Mouse (Mus musculus) adrenal gland, adult 18-20 months (tissue): Measurements from ENCODE around the gene Iqcc. TPM values are rescaled to one million over a fixed set of nuclear protein-coding genes. Genes with fewer than 3 reads are reported as not detected.

Source experiments
- DNase-seq, 2 experiments: peaks; one replicate each; pipeline ENCODE4 v3.0.0; 2021 to 2022; ENCODE audit warnings: low spot score in 2 of 2
- long read RNA-seq, 2 experiments: library from polyadenylated mRNA; stranded (forward); transcript quantifications; one replicate each; pipeline ENCODE4 v2.0.0; 2021
- total RNA-seq, 2 experiments: library from RNA; stranded (reverse); gene quantifications; 1 replicate in 1 of 2; 2 replicates in 1 of 2; pipeline ENCODE4 v1.2.3; 2021

Gene Iqcc
- total RNA-seq = 10 to 100 TPM; 27.0 to 28.6 TPM
- long read RNA-seq, experiment 1, partial matches to known transcripts = 0 of 5 reads
- long read RNA-seq, experiment 1, other reads (novel, unspliced or antisense) = 3 of 5 reads
- long read RNA-seq, experiment 2, transcript Iqcc-202 (3 exons, 491 nt) = minor isoform, 6 of 25 reads
- long read RNA-seq, experiment 2, transcript Iqcc-201 (5 exons, 2,639 nt) = major isoform, 9 of 25 reads
- long read RNA-seq, experiment 2, partial matches to known transcripts = 1 of 25 reads
- long read RNA-seq, experiment 2, other reads (novel, unspliced or antisense) = 9 of 25 reads

DNA sequence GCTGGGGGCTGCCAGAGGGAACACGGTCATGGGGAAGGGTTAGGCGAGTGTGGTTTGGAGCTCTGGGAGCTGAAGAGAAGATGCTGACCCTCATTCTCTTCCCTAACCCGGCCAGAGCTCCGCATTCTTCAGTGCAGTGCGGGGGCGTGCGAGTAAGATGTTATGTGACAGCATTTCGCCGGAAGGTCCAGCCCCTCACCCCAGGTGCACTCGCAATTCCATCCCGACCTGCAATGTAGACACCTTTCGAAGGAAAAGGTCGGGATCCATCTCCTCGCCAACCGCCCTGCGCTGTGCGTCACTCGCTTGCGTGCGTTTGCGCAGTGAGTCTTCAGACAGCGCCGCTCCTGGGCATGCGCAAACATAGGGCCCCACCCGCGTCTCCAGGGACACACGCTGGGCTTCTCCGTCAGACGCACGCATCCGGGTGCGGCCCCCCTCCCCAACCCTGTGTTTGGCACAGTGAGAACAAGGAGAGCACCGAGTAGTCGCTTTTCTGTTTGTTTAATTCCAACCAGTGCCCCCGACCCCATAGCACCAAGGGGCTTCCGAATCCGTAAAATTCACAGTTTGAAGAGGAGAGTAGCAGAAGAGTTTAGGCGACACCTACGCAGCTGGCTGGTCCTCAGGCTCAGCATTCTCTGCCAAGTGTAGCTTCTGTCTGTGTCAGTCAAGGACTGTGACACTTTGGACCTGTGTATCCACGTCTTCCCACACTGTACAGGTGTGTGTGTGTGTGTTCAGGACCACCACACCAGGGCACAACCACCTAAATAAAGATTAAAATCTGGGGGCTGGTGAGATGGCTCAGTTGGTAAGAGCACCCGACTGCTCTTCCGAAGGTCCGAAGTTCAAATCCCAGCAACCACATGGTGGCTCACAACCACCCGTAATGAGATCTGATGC lies at the start of gene Iqcc:
Gene Iqcc, minus strand, starts transcription at position 314 of the 906 bp plus-strand sequence.
- DNase-seq = peak; percentile 93

- DNase-seq = no peak
These were observed 43.4 kb upstream of the Iqcc start for GRCm38 (mm10) chr4:129662255-129662813.

GRCm38 (mm10) chr4:129661584-129661983 lies 42.7 kb upstream of the Iqcc start:
- no peak for DNase-seq

GRCm38 (mm10) chr4:129654770-129655169 lies 35.9 kb upstream of the Iqcc start:
- no peak for DNase-seq

DNA sequence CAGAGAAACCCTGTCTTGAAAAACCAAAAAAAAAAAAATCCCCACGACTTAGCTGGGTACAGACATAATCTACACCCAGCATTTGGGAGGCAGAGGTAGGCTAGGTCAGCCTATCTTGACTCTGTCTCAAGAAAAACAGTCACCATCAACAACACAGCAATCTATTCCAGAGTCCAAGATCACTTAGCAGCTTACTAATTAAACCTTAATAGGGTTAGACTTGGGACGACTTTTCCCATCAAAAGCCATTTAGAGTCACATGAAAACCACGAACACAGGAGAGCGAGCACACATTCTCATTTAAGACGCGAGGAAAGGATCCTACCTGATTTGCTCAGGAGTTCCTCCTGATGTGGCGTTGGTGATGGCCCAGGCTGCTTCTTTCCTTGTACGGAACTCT lies 31.5 kb upstream of the Iqcc start:
- no peak for DNase-seq

GRCm38 (mm10) chr4:129648656-129649055 lies 29.8 kb upstream of the Iqcc start:
- DNase-seq = no peak

DNA sequence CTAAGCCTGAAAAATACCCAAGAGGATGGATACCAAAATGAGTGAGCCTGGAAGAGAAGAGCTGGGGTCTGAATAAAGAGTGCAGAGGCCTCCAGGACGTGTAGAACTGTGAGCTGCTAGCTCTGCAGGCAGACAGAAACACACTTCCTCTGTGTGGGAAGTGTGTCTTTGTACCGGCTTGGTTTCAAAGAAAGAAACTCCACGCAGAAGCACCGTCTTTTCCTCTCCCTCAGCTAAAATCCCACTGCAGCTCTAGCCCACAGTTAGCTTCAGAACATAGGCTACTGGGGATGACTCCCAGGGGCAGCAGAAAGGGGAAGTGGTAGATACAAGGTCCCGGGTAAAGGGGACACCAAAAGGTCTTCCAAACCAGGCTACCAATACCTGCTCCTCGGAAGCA lies 26.3 kb upstream of the Iqcc start:
- no peak for DNase-seq

DNA sequence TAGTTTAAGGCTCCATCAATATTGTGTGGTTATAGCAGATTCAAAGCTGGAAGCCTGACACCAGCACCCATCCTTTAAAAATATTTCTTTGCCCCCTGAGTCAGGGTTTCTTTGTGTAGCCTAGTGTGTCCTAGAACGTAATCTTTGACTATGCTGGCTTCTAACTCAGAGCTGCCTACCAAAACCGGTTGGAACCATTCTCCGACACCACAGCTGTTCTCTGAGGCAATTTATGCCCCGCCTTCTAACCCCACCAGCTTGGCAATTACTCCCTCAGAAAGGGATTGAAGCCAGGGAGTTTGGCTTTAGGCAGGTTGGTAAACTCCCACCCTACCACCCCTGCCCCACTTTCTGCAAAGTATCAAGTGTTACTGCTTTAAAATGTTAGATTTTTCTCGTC lies 22.9 kb upstream of the Iqcc start:
- DNase-seq = no peak

- peak; percentile 89 to 92 for DNase-seq
These were observed 22.0 kb upstream of the Iqcc start, which contains the start of gene Txlna for GRCm38 (mm10) chr4:129640638-129641467. TSS of gene Txlna (minus strand) at chr4:129641065.

DNA sequence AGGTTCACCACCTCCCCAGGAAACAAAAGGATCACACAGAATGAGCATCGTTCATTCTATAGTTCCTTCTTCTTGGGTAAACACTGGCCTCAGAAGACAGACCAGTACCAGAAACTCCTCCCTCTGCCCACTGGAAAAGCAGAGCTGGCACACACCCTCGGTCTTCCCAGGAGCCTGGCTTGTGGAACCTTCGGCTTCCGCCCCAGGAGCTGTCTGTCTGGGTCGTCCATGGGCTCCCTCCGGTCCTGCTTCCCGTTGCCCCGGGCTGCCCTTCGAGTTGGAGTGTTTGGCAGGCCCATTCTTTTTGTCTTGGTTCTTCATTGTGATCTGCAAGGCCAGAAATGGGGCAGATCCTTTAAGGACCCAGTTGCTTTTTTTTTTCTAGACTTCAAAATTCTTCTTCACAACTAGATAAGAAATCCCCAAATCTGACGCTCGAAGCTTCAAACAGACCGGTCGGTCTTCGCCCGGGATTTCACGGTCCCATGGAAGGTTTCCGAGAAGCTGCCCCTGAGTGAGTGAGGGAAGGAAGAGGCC lies 21.3 kb upstream of the Iqcc start:
- DNase-seq = peak; percentile 40 to 45

GRCm38 (mm10) chr4:129639221-129639620 lies 20.3 kb upstream of the Iqcc start:
- DNase-seq = no peak

- DNase-seq = no peak
These were observed 15.0 kb upstream of the Iqcc start for GRCm38 (mm10) chr4:129633852-129634251.

GRCm38 (mm10) chr4:129631867-129632266 lies 13.0 kb upstream of the Iqcc start:
- DNase-seq = no peak

DNA sequence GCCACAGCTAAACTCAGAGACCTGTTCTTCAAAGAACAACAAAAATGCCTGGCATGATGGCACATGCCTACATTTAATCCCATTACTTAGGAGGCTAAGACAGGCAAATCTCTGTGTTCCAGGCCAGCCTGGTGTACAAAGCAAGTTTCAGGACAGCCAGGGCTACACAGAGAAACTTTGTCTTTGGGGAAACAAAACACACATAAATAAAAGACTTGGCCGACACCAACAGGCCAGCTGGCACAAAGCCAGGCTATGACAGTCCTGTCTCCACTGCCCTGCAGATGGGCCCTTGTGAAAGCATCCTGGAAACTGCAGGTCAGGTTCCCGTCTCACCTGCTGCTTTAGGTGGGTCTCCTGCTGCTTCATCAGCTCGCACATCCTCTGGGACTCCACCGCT lies 12.0 kb upstream of the Iqcc start:
- peak in 1 of 2 experiments; percentile 51 for DNase-seq

DNA sequence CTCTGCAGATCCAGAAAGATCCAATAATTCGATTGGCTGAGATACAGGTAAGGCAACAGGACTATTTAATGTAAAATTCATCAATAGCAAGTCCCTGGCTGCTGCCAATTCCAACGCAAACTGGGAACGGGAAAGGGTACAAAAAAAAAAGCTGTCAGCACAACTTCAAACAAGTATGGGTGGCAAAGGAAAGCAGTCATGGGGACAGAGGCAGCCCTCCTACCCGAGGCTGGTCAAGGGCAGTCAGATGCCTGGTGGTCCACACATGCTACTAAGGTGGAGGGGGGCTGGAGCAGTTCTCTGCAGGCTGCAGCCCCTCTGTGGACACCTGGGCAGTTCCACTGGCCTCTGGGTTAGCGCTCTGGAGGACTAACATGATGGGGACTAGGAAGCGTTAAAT lies 7.1 kb upstream of the Iqcc start:
- no peak for DNase-seq

DNA sequence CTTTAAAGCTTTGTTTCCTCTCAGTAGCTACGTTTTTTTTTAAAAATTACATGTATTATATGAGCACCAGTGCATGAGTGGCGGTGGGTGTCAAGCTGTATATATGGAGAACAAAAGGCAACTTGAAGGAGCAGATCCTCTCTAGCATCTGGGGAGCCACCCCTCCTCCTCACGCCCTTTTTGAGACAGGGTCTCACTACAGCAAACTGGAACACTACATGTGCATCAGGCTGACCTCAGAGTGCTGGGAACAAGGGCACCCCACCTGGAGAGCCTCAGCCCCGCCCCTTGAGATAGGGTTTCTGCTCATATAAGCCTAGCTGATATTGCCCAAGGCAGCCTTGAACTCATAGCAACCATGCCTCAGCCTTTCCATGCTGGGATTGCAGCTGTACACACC lies 6.6 kb upstream of the Iqcc start:
- no peak for DNase-seq

DNA sequence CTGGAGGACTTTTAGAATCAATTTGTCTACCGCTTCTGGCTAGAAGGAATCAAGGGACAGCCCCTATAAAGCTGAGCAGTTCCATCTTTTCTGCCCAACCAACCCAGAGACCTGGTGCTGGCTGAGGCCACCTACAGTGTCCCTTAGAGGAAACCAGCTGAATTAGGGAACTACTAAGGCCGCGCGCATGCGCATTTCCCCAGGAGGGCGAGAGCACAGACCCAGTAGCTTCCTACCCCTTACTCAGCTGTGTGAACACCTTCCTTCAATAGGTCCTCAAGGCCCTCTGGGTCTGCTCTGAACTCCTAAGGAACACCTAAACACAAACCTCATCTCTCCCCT lies 6.1 kb upstream of the Iqcc start:
- no peak for DNase-seq

DNA sequence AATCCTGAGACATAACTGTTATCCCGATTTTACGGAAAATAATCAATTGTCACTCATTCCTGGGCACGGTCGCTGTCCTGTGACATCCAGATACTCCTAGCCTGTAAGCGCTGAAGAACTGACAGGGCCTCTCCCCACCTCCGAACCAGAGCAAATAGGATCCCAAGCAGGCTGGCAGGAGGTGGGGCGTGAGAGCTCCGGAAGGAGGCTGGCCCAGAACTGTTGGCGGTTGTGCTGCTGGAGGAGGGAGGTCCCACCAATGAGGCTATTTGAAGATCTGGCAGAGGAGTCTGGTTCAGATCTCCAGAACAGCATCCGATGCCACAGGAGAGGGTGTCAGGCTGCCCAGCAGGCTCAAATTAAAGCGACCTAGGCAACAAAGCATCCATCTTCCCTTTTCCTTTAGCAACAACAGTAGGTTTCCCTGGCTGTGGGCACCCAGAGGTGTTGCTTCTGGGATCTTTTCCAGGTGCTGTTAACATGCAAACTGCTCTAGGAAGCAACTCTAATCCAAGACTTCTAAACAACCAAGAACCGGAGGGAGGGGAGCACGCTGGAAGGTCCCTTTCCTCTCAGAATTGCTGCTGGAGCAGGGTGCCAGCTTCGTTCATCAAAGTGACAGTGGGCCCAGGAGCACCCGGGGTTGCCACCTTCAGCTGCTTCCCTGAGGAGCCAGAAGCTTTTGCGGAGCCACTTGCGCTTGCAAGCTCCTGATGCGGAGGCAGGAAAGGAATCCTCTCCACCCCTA lies 5.6 kb upstream of the Iqcc start:
- DNase-seq = peak; percentile 68 to 71

- peak in 1 of 2 experiments; percentile 42 for DNase-seq
These were observed 4.8 kb upstream of the Iqcc start, which contains the start of gene Ccdc28b for GRCm38 (mm10) chr4:129623681-129624091. TSS of gene Ccdc28b (minus strand) at chr4:129623947.
